Mouse (Mus musculus) hindbrain, embryonic 14.5 days (tissue): Measurements from ENCODE around the gene Ubqln4. TPM values are rescaled to one million over a fixed set of nuclear protein-coding genes. Genes with fewer than 3 reads are reported as not detected.
A peak's percentile ranks its signal among the peaks of the same experiment; 100 is the strongest.

Source experiments
- ATAC-seq: fragments of 200-750 bp; cut with Nextera tagmentation; 2 replicates; pipeline ENCODE4 v1.8.0; 2017; ENCODE audit warnings: moderate number of reproducible peaks, mild to moderate bottlenecking, moderate TSS enrichment, moderate library complexity; ENCODE audit not compliant: low FRiP score
- DNase-seq: peaks from one replicate; pipeline ENCODE4 v3.0.0-alpha.2; 2015; ENCODE audit warnings: low spot score
- H3K27ac ChIP-seq: fragments of 300-500 bp; sonication (generic); 2 replicates; pipeline ENCODE4 v1.5.1; 2014; ENCODE audit warnings: mild to moderate bottlenecking, moderate library complexity
- H3K27me3 ChIP-seq: fragments of 300-500 bp; sonication (generic); 2 replicates; pipeline ENCODE4 v1.6.1; 2014; ENCODE audit warnings: mild to moderate bottlenecking, low read length, mixed read lengths; ENCODE audit not compliant: control insufficient read depth, insufficient read depth
- H3K36me3 ChIP-seq: fragments of 300-500 bp; sonication (generic); replicated peaks from 2 replicates; pipeline ENCODE4 v1.6.1; 2014; ENCODE audit not compliant: control insufficient read depth, insufficient read depth
- H3K4me1 ChIP-seq: fragments of 300-500 bp; sonication (generic); replicated peaks from 2 replicates; pipeline ENCODE4 v1.6.1; 2014; ENCODE audit warnings: antibody characterized with exemption, low read length, mixed read lengths; ENCODE audit not compliant: control insufficient read depth, insufficient read depth
- H3K4me2 ChIP-seq: fragments of 300-500 bp; sonication (generic); replicated peaks from 2 replicates; pipeline ENCODE4 v1.6.1; 2014; ENCODE audit warnings: mild to moderate bottlenecking, moderate library complexity
- H3K4me3 ChIP-seq: fragments of 300-500 bp; sonication (generic); replicated peaks from 2 replicates; pipeline ENCODE4 v1.5.1; 2014; ENCODE audit warnings: mild to moderate bottlenecking, low read length
- H3K9ac ChIP-seq: fragments of 300-500 bp; sonication (generic); 2 replicates; pipeline ENCODE4 v1.6.1; 2014
- H3K9me3 ChIP-seq: fragments of 300-500 bp; sonication (generic); 2 replicates; pipeline ENCODE4 v1.6.1; 2016; ENCODE audit warnings: low read length; ENCODE audit not compliant: control insufficient read depth
- WGBS: fragments of 180-500 bp; shearing (Covaris S2); extraction: QIAGEN DNeasy Blood & Tissue Kit; methylation state at CpG from one replicate; pipeline ENCODE4 v1.1.7; 2014; 5-methylcytosine and 5-hydroxymethylcytosine counted together
- polyA plus RNA-seq: library from polyadenylated mRNA; unstranded; fragments of >200 nt; fragmentation: Nextera tagmentation; extraction: Ambion mirVana; gene quantifications from 2 replicates; pipeline ENCODE4 v1.2.1, GENCODE M21; 2014

Gene Ubqln4
- polyA plus RNA-seq, 1 experiment from 2014 or later: 42.9 TPM

GRCm38 (mm10) chr3:88538271-88539145 is 15.1 kb upstream of the Ubqln4 start:
- peaks cover 63% of the 10 kb centered on the region for H3K36me3 ChIP-seq
- H3K27me3 ChIP-seq: no peaks in the 10 kb centered on the region
- H3K4me3 ChIP-seq: no peak overlapping the region
- peaks cover 65% of the 10 kb centered on the region for H3K4me1 ChIP-seq
- no peaks in the 10 kb centered on the region for H3K9me3 ChIP-seq
- ATAC-seq (no peak), DNase-seq (no peak)
- peak overlapping the region; percentile 44; the same call in 1 of the 2 replicates for H3K27ac ChIP-seq
- WGBS: 17% methylated on average over 9 of the region's 9 CpGs
- H3K4me2 ChIP-seq: peak overlapping the region; percentile 96; the same call in 1 of the 2 replicates
- peak overlapping the region; percentile 28; the same call in 1 of the 2 replicates for H3K9ac ChIP-seq

GRCm38 (mm10) chr3:88539397-88539796 is 14.2 kb upstream of the Ubqln4 start:
- H3K36me3 ChIP-seq: peaks cover 63% of the 10 kb centered on the region
- H3K4me1 ChIP-seq: peaks cover 62% of the 10 kb centered on the region
- H3K4me2 ChIP-seq: no peak overlapping the region

GRCm38 (mm10) chr3:88540085-88540484 is 13.5 kb upstream of the Ubqln4 start:
- peaks cover 60% of the 10 kb centered on the region for H3K36me3 ChIP-seq
- 57% methylated on average over 5 of the region's 5 CpGs for WGBS
- H3K4me3 ChIP-seq: no peak overlapping the region
- H3K4me1 ChIP-seq: peaks cover 55% of the 10 kb centered on the region
- H3K9ac ChIP-seq: peak overlapping the region; percentile 34; the same call in 1 of the 2 replicates
- no peaks in the 10 kb centered on the region for H3K27me3 ChIP-seq
- 0 out of 2 replicates have a peak overlapping the region, but pooled peaks have one; percentile 3 for H3K4me2 ChIP-seq
- H3K27ac ChIP-seq: peak overlapping the region; percentile 70; the same call in 1 of the 2 replicates
- no peaks in the 10 kb centered on the region for H3K9me3 ChIP-seq
- ATAC-seq (no peak), DNase-seq (no peak)

More at GRCm38 (mm10) chr3:88539397-88539796, 14.2 kb upstream of the Ubqln4 start:
- H3K27ac ChIP-seq: peak overlapping the region; percentile 70
- 0 out of 2 replicates have a peak overlapping the region, but pooled peaks have one; percentile 16 for H3K9ac ChIP-seq
- WGBS: 5% methylated on average over 3 of the region's 3 CpGs
- H3K4me3 ChIP-seq: no peak overlapping the region
- DNase-seq: no peak
- no peak for ATAC-seq
- H3K9me3 ChIP-seq: no peaks in the 10 kb centered on the region
- H3K27me3 ChIP-seq: no peaks in the 10 kb centered on the region

- Histone ChIP-seq H3K4me3 (no peak overlapping the region), H3K36me3 (peaks cover 44% of the 10 kb centered on the region), H3K9me3 (no peaks in the 10 kb centered on the region), H3K9ac (no peak overlapping the region), H3K4me2 (no peak overlapping the region), H3K4me1 (peaks cover 38% of the 10 kb centered on the region), H3K27me3 (no peaks in the 10 kb centered on the region), H3K27ac (0 out of 2 replicates have a peak overlapping the region, but pooled peaks have one; percentile 41)
- ATAC-seq: peak; percentile 35
- no peak for DNase-seq
- WGBS: 47% methylated on average over 6 of the region's 7 CpGs
Measured at GRCm38 (mm10) chr3:88541622-88542401, 11.7 kb upstream of the Ubqln4 start.

DNA sequence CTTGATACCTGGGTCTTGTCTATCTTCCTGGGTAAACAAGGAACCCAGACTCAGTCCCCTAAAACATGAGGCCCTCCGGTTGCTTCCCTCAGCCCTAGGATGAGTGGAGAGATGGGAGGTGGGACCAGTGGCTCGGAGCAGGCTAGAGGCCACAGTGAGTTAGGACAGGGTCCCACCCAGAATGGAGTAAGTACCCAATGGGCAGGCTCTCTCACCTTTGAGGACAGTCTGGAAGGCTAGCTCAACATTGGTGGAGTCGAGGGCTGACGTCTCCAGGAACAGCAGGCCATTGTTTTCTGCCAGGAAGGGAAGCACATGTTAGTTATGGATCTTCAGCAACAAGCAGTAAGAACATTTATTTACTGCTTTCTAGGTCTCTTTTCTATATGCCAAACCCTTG is 11.1 kb upstream of the Ubqln4 start:
- ATAC-seq (no peak), DNase-seq (no peak)
- H3K9me3 ChIP-seq: no peaks in the 10 kb centered on the region

GRCm38 (mm10) chr3:88543174-88543573 is 10.4 kb upstream of the Ubqln4 start:
- WGBS: 82% methylated on average over 8 of the region's 8 CpGs
- no peaks in the 10 kb centered on the region for H3K27me3 ChIP-seq
- no peak overlapping the region for H3K27ac ChIP-seq
- DNase-seq (no peak), ATAC-seq (no peak)
- H3K36me3 ChIP-seq: peaks cover 30% of the 10 kb centered on the region
- peaks cover 25% of the 10 kb centered on the region for H3K4me1 ChIP-seq
- no peak overlapping the region for H3K4me2 ChIP-seq
- no peak overlapping the region for H3K4me3 ChIP-seq
- no peaks in the 10 kb centered on the region for H3K9me3 ChIP-seq
- no peak overlapping the region for H3K9ac ChIP-seq

More for the DNA sequence above, 11.1 kb upstream of the Ubqln4 start:
- Histone ChIP-seq H3K4me1 (peaks cover 31% of the 10 kb centered on the region), H3K27me3 (no peaks in the 10 kb centered on the region), H3K4me2 (no peak overlapping the region), H3K36me3 (peaks cover 37% of the 10 kb centered on the region), H3K4me3 (no peak overlapping the region), H3K27ac (0 out of 2 replicates have a peak overlapping the region, but pooled peaks have one; percentile 41), H3K9ac (no peak overlapping the region)
- WGBS: 74% methylated on average over 4 of the region's 4 CpGs

- no peak overlapping the region for H3K4me2 ChIP-seq
- ATAC-seq (no peak), DNase-seq (no peak)
- no peak overlapping the region for H3K4me3 ChIP-seq
- H3K27ac ChIP-seq: no peak overlapping the region
- no peak overlapping the region for H3K9ac ChIP-seq
- H3K36me3 ChIP-seq: peaks cover 24% of the 10 kb centered on the region
- peaks cover 18% of the 10 kb centered on the region for H3K4me1 ChIP-seq
- no peaks in the 10 kb centered on the region for H3K9me3 ChIP-seq
- H3K27me3 ChIP-seq: no peaks in the 10 kb centered on the region
- 74% methylated on average over 5 of the region's 5 CpGs for WGBS
Measured at GRCm38 (mm10) chr3:88543651-88544410, 9.7 kb upstream of the Ubqln4 start.

- Histone ChIP-seq H3K36me3 (peaks cover 19% of the 10 kb centered on the region), H3K9me3 (no peaks in the 10 kb centered on the region), H3K4me1 (peaks cover 14% of the 10 kb centered on the region), H3K9ac (no peak overlapping the region), H3K4me2 (no peak overlapping the region), H3K4me3 (no peak overlapping the region), H3K27ac (no peak overlapping the region), H3K27me3 (no peaks in the 10 kb centered on the region)
- no peak for ATAC-seq
- no peak for DNase-seq
- 44% methylated on average over 5 of the region's 5 CpGs for WGBS
Measured at GRCm38 (mm10) chr3:88544514-88544913, 9.0 kb upstream of the Ubqln4 start.
